Mouse (Mus musculus) myocyte (in vitro differentiated cells): ENCODE data around the gene Mvp. TPM values are rescaled to one million over a fixed set of nuclear protein-coding genes. Genes with fewer than 3 reads are reported as not detected.

Source experiments
- H3K27me3 ChIP-seq: one replicate; pipeline ENCODE4 v1.6.1; 2011; ENCODE audit not compliant: control insufficient read depth, insufficient read depth, insufficient read length
- H3K36me3 ChIP-seq: one replicate; pipeline ENCODE4 v1.6.1; 2011; ENCODE audit not compliant: control insufficient read depth, insufficient read depth
- H3K4me2 ChIP-seq: one replicate; pipeline ENCODE4 v1.6.1; 2011; ENCODE audit warnings: low read depth, control low read depth
- H3K4me3 ChIP-seq: one replicate; pipeline ENCODE4 v1.5.1; 2011; ENCODE audit warnings: mild to moderate bottlenecking, control low read depth, moderate library complexity
- H3K79me2 ChIP-seq: one replicate; pipeline ENCODE4 v1.6.1; 2011; ENCODE audit not compliant: control insufficient read depth, insufficient read depth
- H3ac ChIP-seq: one replicate; pipeline ENCODE4 v1.6.1; 2011; ENCODE audit not compliant: control insufficient read depth, insufficient read length
- CEBPB ChIP-seq: IDR thresholded peaks from 2 replicates; pipeline ENCODE4 v1.6.1; 2011; ENCODE audit warnings: mild to moderate bottlenecking, moderate library complexity; ENCODE audit not compliant: poor library complexity, insufficient read depth, severe bottlenecking
- E2F4 ChIP-seq: IDR thresholded peaks from one replicate; pipeline ENCODE4 v1.6.1; 2011; ENCODE audit warnings: mild to moderate bottlenecking, control low read depth, moderate library complexity; ENCODE audit not compliant: insufficient read depth
- MAX ChIP-seq: IDR thresholded peaks from one replicate; pipeline ENCODE4 v1.6.1; 2011; ENCODE audit warnings: low read depth, mild to moderate bottlenecking, control low read depth
- MYOD1 ChIP-seq, 3 experiments: IDR thresholded peaks; one replicate each; pipeline ENCODE4 v1.6.1; 2011; ENCODE audit warnings: control low read depth in 2 of 3, low read depth in 2 of 3, mild to moderate bottlenecking in 2 of 3, moderate library complexity in 1 of 3; ENCODE audit not compliant: insufficient read length in 2 of 3, control insufficient read depth in 1 of 3
- MYOG ChIP-seq, 3 experiments: IDR thresholded peaks; one replicate each; pipeline ENCODE4 v1.6.1; 2011; ENCODE audit warnings: control low read depth in 2 of 3, low read depth in 2 of 3, mild to moderate bottlenecking in 2 of 3; ENCODE audit not compliant: insufficient read length in 2 of 3, control insufficient read depth in 1 of 3, insufficient read depth in 1 of 3
- POLR2A ChIP-seq: IDR thresholded peaks from one replicate; pipeline ENCODE4 v1.6.1; 2011; ENCODE audit warnings: low read depth, mild to moderate bottlenecking, control low read depth, moderate library complexity; ENCODE audit not compliant: insufficient read length
- POLR2AphosphoS2 ChIP-seq: IDR thresholded peaks from one replicate; pipeline ENCODE4 v1.6.1; 2011; ENCODE audit warnings: low read depth, control low read depth; ENCODE audit not compliant: insufficient read length
- REST ChIP-seq: IDR thresholded peaks from one replicate; pipeline ENCODE4 v1.6.1; 2011; ENCODE audit warnings: mild to moderate bottlenecking, control low read depth, moderate library complexity; ENCODE audit not compliant: insufficient read depth, insufficient read length
- SRF ChIP-seq: IDR thresholded peaks from one replicate; pipeline ENCODE4 v1.6.1; 2011; ENCODE audit warnings: low read depth; ENCODE audit not compliant: control insufficient read depth, insufficient read length
- TCF12 ChIP-seq: IDR thresholded peaks from one replicate; pipeline ENCODE4 v1.6.1; 2011; ENCODE audit warnings: mild to moderate bottlenecking, control low read depth; ENCODE audit not compliant: poor library complexity, insufficient read depth, severe bottlenecking
- TCF3 ChIP-seq: IDR thresholded peaks from one replicate; pipeline ENCODE4 v1.6.1; 2011; ENCODE audit warnings: low read depth, control low read depth; ENCODE audit not compliant: insufficient read length
- USF1 ChIP-seq: IDR thresholded peaks from one replicate; pipeline ENCODE4 v1.6.1; 2011; ENCODE audit warnings: low read depth, mild to moderate bottlenecking, control low read depth, moderate library complexity
- polyA plus RNA-seq: library from polyadenylated mRNA; unstranded; fragments of >200 nt; fragmentation: generic; extraction: Trizol; gene quantifications from one replicate; pipeline ENCODE4 v1.2.1, GENCODE M21; 2012; ENCODE audit warnings: missing spikeins

The Mvp gene
- polyA plus RNA-seq, 1 experiment, result 111 TPM

GRCm38 (mm10) chr7:126955125-126955524 lies 59.3 kb downstream of the Mvp start:
- TF ChIP-seq POLR2AphosphoS2, result no peak
- TF ChIP-seq CEBPB, result no peak
- TF ChIP-seq MYOD1 (IDR thresholded peaks at IDR 0.05; ENCODE audit: control insufficient read depth in 1 of 3, insufficient read length in 2 of 3, low read depth in 2 of 3), result no peak
- TF ChIP-seq MYOG (IDR thresholded peaks at IDR 0.05; ENCODE audit: control insufficient read depth in 1 of 3, insufficient read depth in 1 of 3, insufficient read length in 2 of 3, low read depth in 2 of 3), result no peak
- no peak for TF ChIP-seq USF1
- TF ChIP-seq E2F4, result no peak
- no peak for TF ChIP-seq TCF12
- TF ChIP-seq POLR2A, result no peak
- Histone ChIP-seq H3K36me3 (no peaks in the 10 kb centered on the region), H3K27me3 (peaks cover 36% of the 10 kb centered on the region), H3K4me2 (no peak overlapping the region), H3K4me3 (no peak overlapping the region), H3K79me2 (no peaks in the 10 kb centered on the region), H3ac (no peak overlapping the region)

GRCm38 (mm10) chr7:126952646-126953045 lies 61.8 kb downstream of the Mvp start:
- H3K4me2 ChIP-seq, result no peak overlapping the region
- H3K36me3 ChIP-seq, result no peaks in the 10 kb centered on the region
- no peak overlapping the region for H3K4me3 ChIP-seq
- TF ChIP-seq MYOG (IDR thresholded peaks at IDR 0.05; ENCODE audit: control insufficient read depth in 1 of 3, insufficient read depth in 1 of 3, insufficient read length in 2 of 3, low read depth in 2 of 3) (peak in 1 of 3 experiments; percentile 13), MAX (no peak), MYOD1 (IDR thresholded peaks at IDR 0.05; ENCODE audit: control insufficient read depth in 1 of 3, insufficient read length in 2 of 3, low read depth in 2 of 3) (peak in 1 of 3 experiments; percentile 29), TCF12 (no peak), REST (no peak)
- H3K79me2 ChIP-seq, result no peaks in the 10 kb centered on the region
- no peak overlapping the region for H3ac ChIP-seq
- peaks cover 20% of the 10 kb centered on the region for H3K27me3 ChIP-seq

- H3K4me2 ChIP-seq, result no peak overlapping the region
Measured at GRCm38 (mm10) chr7:126951741-126952140, 62.7 kb downstream of the Mvp start.

GRCm38 (mm10) chr7:126950647-126951615 lies 63.5 kb downstream of the Mvp start:
- H3K36me3 ChIP-seq, result no peaks in the 10 kb centered on the region
- H3K4me3 ChIP-seq, result no peak overlapping the region
- no peak overlapping the region for H3ac ChIP-seq
- H3K27me3 ChIP-seq, result peaks cover 16% of the 10 kb centered on the region
- no peak for TF ChIP-seq TCF12
- TF ChIP-seq SRF, result no peak
- no peak for TF ChIP-seq MAX
- TF ChIP-seq MYOG (IDR thresholded peaks at IDR 0.05; ENCODE audit: control insufficient read depth in 1 of 3, insufficient read depth in 1 of 3, insufficient read length in 2 of 3, low read depth in 2 of 3), result no peak
- TF ChIP-seq MYOD1 (IDR thresholded peaks at IDR 0.05; ENCODE audit: control insufficient read depth in 1 of 3, insufficient read length in 2 of 3, low read depth in 2 of 3), result no peak
- TF ChIP-seq POLR2A, result no peak
- no peak for TF ChIP-seq REST
- no peak for TF ChIP-seq TCF3
- no peak for TF ChIP-seq E2F4
- no peak for TF ChIP-seq USF1
- TF ChIP-seq POLR2AphosphoS2, result no peak
- no peak for TF ChIP-seq CEBPB
- no peaks in the 10 kb centered on the region for H3K79me2 ChIP-seq
- no peak overlapping the region for H3K4me2 ChIP-seq

More at GRCm38 (mm10) chr7:126951741-126952140, 62.7 kb downstream of the Mvp start:
- H3K27me3 ChIP-seq, result peaks cover 16% of the 10 kb centered on the region
- H3K4me3 ChIP-seq, result no peak overlapping the region
- H3K36me3 ChIP-seq, result no peaks in the 10 kb centered on the region
- H3K79me2 ChIP-seq, result no peaks in the 10 kb centered on the region
- TF ChIP-seq SRF, result no peak
- no peak for TF ChIP-seq TCF3
- no peak for TF ChIP-seq POLR2AphosphoS2
- TF ChIP-seq MAX, result no peak
- no peak for TF ChIP-seq REST
- no peak for TF ChIP-seq MYOG (IDR thresholded peaks at IDR 0.05; ENCODE audit: control insufficient read depth in 1 of 3, insufficient read depth in 1 of 3, insufficient read length in 2 of 3, low read depth in 2 of 3)
- no peak for TF ChIP-seq TCF12
- no peak for TF ChIP-seq MYOD1 (IDR thresholded peaks at IDR 0.05; ENCODE audit: control insufficient read depth in 1 of 3, insufficient read length in 2 of 3, low read depth in 2 of 3)
- no peak for TF ChIP-seq USF1
- H3ac ChIP-seq, result no peak overlapping the region
